Mouse (Mus musculus) heart, embryonic 14.5 days (tissue): ENCODE measurements around the gene Tcf20. TPM values are rescaled to one million over a fixed set of nuclear protein-coding genes. Genes with fewer than 3 reads are reported as not detected.

Experiments
- ATAC-seq: fragments of 200-750 bp; cut with Nextera tagmentation; 2 replicates; pipeline ENCODE4 v1.8.0; 2017; ENCODE audit warnings: low read depth, moderate TSS enrichment; ENCODE audit not compliant: insufficient number of reproducible peaks, insufficient read depth, low FRiP score
- H3K27ac ChIP-seq, 2 experiments: fragments of 200-500 bp in 1 of 2; fragments of 300-500 bp in 1 of 2; sonication (generic) in 1 of 2; replicated peaks in 1 of 2; 2 replicates each; pipeline ENCODE4 v1.5.1; 2012 to 2014; ENCODE audit warnings: low read depth in 2 of 2, low read length in 2 of 2, control low read depth in 1 of 2, mild to moderate bottlenecking in 1 of 2, mixed read lengths in 1 of 2; ENCODE audit not compliant: control insufficient read depth in 1 of 2, insufficient read depth in 1 of 2
- H3K27me3 ChIP-seq: fragments of 300-500 bp; sonication (generic); 2 replicates; pipeline ENCODE4 v1.6.1; 2014; ENCODE audit warnings: mild to moderate bottlenecking, low read length, control low read depth; ENCODE audit not compliant: control insufficient read depth, insufficient read depth
- H3K36me3 ChIP-seq: fragments of 300-500 bp; sonication (generic); 2 replicates; pipeline ENCODE4 v1.6.1; 2014; ENCODE audit warnings: mild to moderate bottlenecking, control low read depth, low read length, mixed read lengths; ENCODE audit not compliant: control insufficient read depth, insufficient read depth
- H3K4me1 ChIP-seq, 2 experiments: fragments of 200-500 bp in 1 of 2; fragments of 300-500 bp in 1 of 2; sonication (generic) in 1 of 2; 2 replicates each; pipeline ENCODE4 v1.6.1; 2012 to 2014; ENCODE audit warnings: low read length in 2 of 2, control low read depth in 1 of 2, mixed read lengths in 1 of 2; ENCODE audit not compliant: control insufficient read depth in 2 of 2, insufficient read depth in 2 of 2
- H3K4me2 ChIP-seq: fragments of 300-500 bp; sonication (generic); 2 replicates; pipeline ENCODE4 v1.6.1; 2014; ENCODE audit warnings: mild to moderate bottlenecking, low read length
- H3K4me3 ChIP-seq, 2 experiments: fragments of 200-500 bp in 1 of 2; fragments of 300-500 bp in 1 of 2; sonication (generic) in 1 of 2; 2 replicates each; pipeline ENCODE4 v1.5.1; 2012 to 2014; ENCODE audit warnings: low read length in 2 of 2, mild to moderate bottlenecking in 2 of 2, control low read depth in 1 of 2, low read depth in 1 of 2, moderate library complexity in 1 of 2; ENCODE audit not compliant: control insufficient read depth in 1 of 2, insufficient read depth in 1 of 2
- H3K9ac ChIP-seq: fragments of 300-500 bp; sonication (generic); 2 replicates; pipeline ENCODE4 v1.6.1; 2014; ENCODE audit warnings: mild to moderate bottlenecking, low read length
- H3K9me3 ChIP-seq: fragments of 300-500 bp; sonication (generic); 2 replicates; pipeline ENCODE4 v1.6.1; 2016; ENCODE audit warnings: low read length, control low read depth; ENCODE audit not compliant: control insufficient read depth
- WGBS: fragments of 180-500 bp; shearing (Covaris S2); extraction: QIAGEN DNeasy Blood & Tissue Kit; methylation state at CpG from one replicate; pipeline ENCODE4 v1.1.7; 2014; 5-methylcytosine and 5-hydroxymethylcytosine counted together
- polyA plus RNA-seq: library from polyadenylated mRNA; unstranded; fragments of >200 nt; fragmentation: Nextera tagmentation; extraction: Ambion mirVana; gene quantifications from 2 replicates; pipeline ENCODE4 v1.2.1, GENCODE M21; 2014

The Tcf20 gene
- polyA plus RNA-seq, 1 experiment from 2014 or later, result 7.2 TPM

GRCm38 (mm10) chr15:82856652-82857378 lies 130.9 kb downstream of the Tcf20 start:
- Histone ChIP-seq H3K4me3 (no peak overlapping the region), H3K4me2 (no peak overlapping the region), H3K4me1 (peaks cover 10 to 12% of the 10 kb centered on the region in 2 experiments), H3K27me3 (no peaks in the 10 kb centered on the region), H3K9ac (0 out of 2 replicates have a peak overlapping the region, but pooled peaks have one; percentile 5), H3K9me3 (no peaks in the 10 kb centered on the region), H3K36me3 (peaks cover 52% of the 10 kb centered on the region), H3K27ac (peak overlapping the region; percentile 21 to 64)
- 59% methylated on average over 11 of the region's 11 CpGs for WGBS
- ATAC-seq, result peak; percentile 59; the same call in 1 of the 2 replicates

GRCm38 (mm10) chr15:82856065-82856464 lies 131.6 kb downstream of the Tcf20 start:
- Histone ChIP-seq H3K9ac (no peak overlapping the region), H3K36me3 (peaks cover 59% of the 10 kb centered on the region), H3K27me3 (no peaks in the 10 kb centered on the region), H3K4me3 (no peak overlapping the region), H3K4me2 (no peak overlapping the region), H3K4me1 (peaks cover 10 to 12% of the 10 kb centered on the region in 2 experiments), H3K27ac (no peak overlapping the region), H3K9me3 (no peaks in the 10 kb centered on the region)
- no peak for ATAC-seq
- 71% methylated on average over 2 of the region's 2 CpGs for WGBS

- Histone ChIP-seq H3K4me3 (no peak overlapping the region), H3K27me3 (no peaks in the 10 kb centered on the region), H3K9me3 (no peaks in the 10 kb centered on the region), H3K4me1 (no peaks in the 10 kb centered on the region), H3K9ac (no peak overlapping the region), H3K27ac (no peak overlapping the region), H3K36me3 (no peaks in the 10 kb centered on the region), H3K4me2 (no peak overlapping the region)
- ATAC-seq, result no peak
- 92% methylated on average over 3 of the region's 3 CpGs for WGBS
Observed at GRCm38 (mm10) chr15:82839146-82839545, 148.5 kb downstream of the Tcf20 start.

- Histone ChIP-seq H3K4me3 (no peak overlapping the region), H3K27ac (no peak overlapping the region), H3K9me3 (no peaks in the 10 kb centered on the region), H3K4me2 (no peak overlapping the region), H3K4me1 (peaks cover 0 to 3% of the 10 kb centered on the region in 2 experiments; a peak in 1 of 4 replicates), H3K36me3 (no peaks in the 10 kb centered on the region), H3K9ac (no peak overlapping the region; the same call in 1 of the 2 replicates), H3K27me3 (no peaks in the 10 kb centered on the region)
- WGBS, result 64% methylated on average over 6 of the region's 6 CpGs
- no peak for ATAC-seq
Observed at GRCm38 (mm10) chr15:82829917-82830316, 157.8 kb downstream of the Tcf20 start.

DNA sequence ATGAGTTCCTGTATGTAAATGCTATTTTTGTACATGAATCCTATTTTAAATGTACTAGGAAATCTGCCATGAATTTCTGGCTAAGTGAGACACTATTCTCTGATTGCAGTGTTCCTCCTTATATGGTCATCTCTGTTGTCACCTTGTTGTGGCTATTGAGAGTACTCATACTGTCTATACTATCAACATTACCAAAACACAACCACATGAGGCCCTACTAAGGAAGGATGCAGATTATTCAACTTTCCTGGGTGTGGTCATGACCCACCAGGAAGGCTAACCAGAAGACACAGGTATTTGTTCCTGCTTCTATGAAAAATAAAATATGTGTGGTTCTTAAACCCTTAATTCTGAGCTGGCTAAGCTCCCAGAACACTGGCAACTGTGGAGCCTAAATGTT lies 161.8 kb downstream of the Tcf20 start:
- Histone ChIP-seq H3K36me3 (peaks cover 10% of the 10 kb centered on the region), H3K9me3 (no peaks in the 10 kb centered on the region), H3K4me2 (no peak overlapping the region), H3K27me3 (no peaks in the 10 kb centered on the region), H3K9ac (no peak overlapping the region), H3K27ac (no peak overlapping the region), H3K4me1 (peaks cover 0 to 8% of the 10 kb centered on the region in 2 experiments; a peak in 2 of 4 replicates), H3K4me3 (no peak overlapping the region)
- ATAC-seq, result no peak

GRCm38 (mm10) chr15:82822347-82822746 lies 165.3 kb downstream of the Tcf20 start:
- no peaks in the 10 kb centered on the region for H3K9me3 ChIP-seq
- H3K4me1 ChIP-seq, result peaks cover 0 to 8% of the 10 kb centered on the region in 2 experiments; a peak in 2 of 4 replicates
- no peak overlapping the region for H3K27ac ChIP-seq
- ATAC-seq, result no peak
- 90% methylated on average over 3 of the region's 4 CpGs for WGBS
- no peak overlapping the region for H3K9ac ChIP-seq
- H3K27me3 ChIP-seq, result no peaks in the 10 kb centered on the region
- peaks cover 14% of the 10 kb centered on the region for H3K36me3 ChIP-seq
- H3K4me2 ChIP-seq, result no peak overlapping the region
- H3K4me3 ChIP-seq, result no peak overlapping the region

- whole genome bisulfite sequencing, result 86% methylated on average over 1 of the region's 1 CpGs
- H3K27me3 ChIP-seq, result no peaks in the 10 kb centered on the region
- H3K27ac ChIP-seq, result no peak overlapping the region
- H3K4me1 ChIP-seq, result peaks cover 0 to 8% of the 10 kb centered on the region in 2 experiments; a peak in 2 of 4 replicates
- ATAC-seq, result no peak
- peaks cover 18% of the 10 kb centered on the region for H3K36me3 ChIP-seq
- H3K9me3 ChIP-seq, result no peaks in the 10 kb centered on the region
- no peak overlapping the region for H3K4me3 ChIP-seq
- H3K4me2 ChIP-seq, result no peak overlapping the region
- H3K9ac ChIP-seq, result no peak overlapping the region
Observed at GRCm38 (mm10) chr15:82821657-82822056, 166.0 kb downstream of the Tcf20 start.

GRCm38 (mm10) chr15:82815296-82815695 lies 172.4 kb downstream of the Tcf20 start:
- H3K27me3 ChIP-seq, result no peaks in the 10 kb centered on the region
- no peak overlapping the region for H3K4me2 ChIP-seq
- H3K27ac ChIP-seq, result no peak overlapping the region
- no peak overlapping the region for H3K9ac ChIP-seq
- 81% methylated on average over 4 of the region's 4 CpGs for WGBS
- no peak for ATAC-seq
- H3K9me3 ChIP-seq, result no peaks in the 10 kb centered on the region
- H3K4me1 ChIP-seq, result no peaks in the 10 kb centered on the region
- peaks cover 38% of the 10 kb centered on the region for H3K36me3 ChIP-seq
- no peak overlapping the region for H3K4me3 ChIP-seq
